Comparison of ENCODE assay signal across 15 mouse cellular contexts in the genomic region with DNA sequence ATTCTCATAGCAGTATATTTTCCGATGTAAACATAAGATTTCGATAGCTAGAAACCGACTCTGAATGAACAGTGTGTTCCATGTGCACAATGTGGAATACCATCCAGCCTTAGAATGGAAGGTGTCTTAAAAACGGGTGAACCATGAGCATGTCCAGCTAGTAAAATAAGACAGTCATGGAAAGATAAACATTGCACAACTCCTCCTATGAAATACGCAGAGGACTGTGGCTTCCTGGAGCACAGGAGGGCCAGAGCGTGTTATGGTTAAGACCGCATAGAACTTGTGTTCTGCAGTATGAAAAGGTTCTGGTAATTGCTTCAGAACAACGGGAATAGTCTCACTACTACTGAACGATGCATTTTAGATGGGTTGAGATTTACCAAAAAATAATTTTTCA.
"Had no signal": no experiment of that assay in that cellular context is flagged by ENCODE, and none has a peak within 500 bp of the region (broad histone marks: within the 10 kb centered on the region; RNA-seq: fewer than 3 reads in every experiment).

No protein-coding gene starts in this region.

- H3K9ac ChIP-seq: kidney, embryonic 15.5 days; liver, embryonic 13.5 days; liver, postnatal 0 days; midbrain, embryonic 12.5 days; neural tube, embryonic 12.5 days; stomach, embryonic 15.5 days had no signal

- H3K9me3 ChIP-seq: kidney, embryonic 15.5 days; limb, embryonic 10.5 days; liver, embryonic 13.5 days; midbrain, embryonic 12.5 days; neural tube, embryonic 12.5 days; stomach, embryonic 15.5 days had no signal

- H3K4me2 ChIP-seq: kidney, embryonic 15.5 days; liver, embryonic 13.5 days; midbrain, embryonic 12.5 days; neural tube, embryonic 12.5 days; stomach, embryonic 15.5 days had no signal

- H3K4me3 ChIP-seq: kidney, embryonic 15.5 days; left cerebral cortex, adult 2 months; limb, embryonic 10.5 days; liver, embryonic 13.5 days; midbrain, embryonic 12.5 days; myocyte; neural tube, embryonic 12.5 days; stomach, embryonic 15.5 days had no signal

- H3K36me3 ChIP-seq: limb, embryonic 10.5 days; liver, embryonic 13.5 days; midbrain, embryonic 12.5 days; neural tube, embryonic 12.5 days; stomach, embryonic 15.5 days had no signal

- H3K27ac ChIP-seq: kidney, embryonic 15.5 days; left cerebral cortex, adult 2 months; limb, embryonic 10.5 days; liver, embryonic 13.5 days; macrophage; midbrain, embryonic 12.5 days; neural tube, embryonic 12.5 days; stomach, embryonic 15.5 days had no signal

- ATAC-seq: intestine, embryonic 16.5 days; liver, postnatal 0 days had no signal

- DNase-seq: kidney, adult 2 months; kidney, postnatal 14 days; liver, embryonic 13.5 days; liver, postnatal 0 days; right cerebral cortex, postnatal 14 days; thymus, postnatal 36 days had no signal

- H3K4me1 ChIP-seq: liver, embryonic 13.5 days; midbrain, embryonic 12.5 days; neural tube, embryonic 12.5 days had no signal

- H3K27me3 ChIP-seq: kidney, embryonic 15.5 days; neural tube, embryonic 12.5 days; stomach, embryonic 15.5 days had no signal
